Mouse (Mus musculus): ENCODE measurements at regions not wholly inside any gene's neighbourhood (a gene's known extent, or its start where the extent isn't known, plus 50 kb on each side); places are given as distances from the start of the nearest gene placed in this dataset.
"Not testable (repeated sequence)": the region's sequence is repeated elsewhere in the genome, so short reads cannot be mapped to it uniquely, and the experiment has no call there.

- Histone ChIP-seq H3K27ac (ENCODE audit: control insufficient read depth, low read depth, low read length) (peak overlapping the region; percentile 90), H3K27me3 (ENCODE audit: control insufficient read depth in 1 of 2, insufficient read depth in 2 of 2, low read length in 2 of 2) (no peaks in the 10 kb centered on the region), H3K4me3 (ENCODE audit: control insufficient read depth in 1 of 2, insufficient read depth in 1 of 2, low read depth in 2 of 2, low read length in 2 of 2) (peak overlapping the region in 1 of 2 experiments; percentile 6; a peak in 1 of 4 replicates), H3K4me1 (ENCODE audit: control insufficient read depth in 1 of 2, insufficient read depth in 2 of 2, low read length in 2 of 2) (peaks cover 8 to 15% of the 10 kb centered on the region in 2 experiments), H3K36me3 (ENCODE audit: control insufficient read depth in 1 of 2, insufficient read depth in 2 of 2, low read length in 2 of 2) (peaks cover 0 to 21% of the 10 kb centered on the region in 2 experiments; a peak in 2 of 4 replicates), H3K79me2 (ENCODE audit: control insufficient read depth, insufficient read depth, low read length, poor library complexity) (no peaks in the 10 kb centered on the region), H3K9me3 (replicated peaks; ENCODE audit: insufficient read depth, low read length) (no peaks in the 10 kb centered on the region), H3K9ac (ENCODE audit: control insufficient read depth, low read depth, low read length, poor library complexity, severe bottlenecking) (no peak overlapping the region; the same call in 1 of the 2 replicates)
- TF ChIP-seq TBP (IDR thresholded peaks at IDR 0.05; ENCODE audit: low read depth, low read length): no peak
- 0 out of 2 replicates have a peak, but pooled peaks have one; percentile 42 for TF ChIP-seq RCOR1 (IDR thresholded peaks at IDR 0.05; ENCODE audit: low read depth, low read length)
- no peak for TF ChIP-seq POLR2A (IDR thresholded peaks at IDR 0.05; ENCODE audit: control insufficient read depth in 1 of 2, insufficient read depth in 1 of 2, low read depth in 1 of 2, low read length in 2 of 2, poor library complexity in 1 of 2)
- TF ChIP-seq ZNF384 (IDR thresholded peaks at IDR 0.05; ENCODE audit: low read depth, low read length): no peak
- TF ChIP-seq EP300 (IDR thresholded peaks at IDR 0.05; ENCODE audit: low read depth in 1 of 2, low read length in 2 of 2): peak; percentile 78 to 85
- TF ChIP-seq SIN3A (IDR thresholded peaks at IDR 0.05; ENCODE audit: low read length): peak; percentile 33; the same call in 1 of the 2 replicates
- TF ChIP-seq POLR2AphosphoS2 (IDR thresholded peaks at IDR 0.05; ENCODE audit: low read length): no peak
- TF ChIP-seq MYB (IDR thresholded peaks at IDR 0.05; ENCODE audit: low read depth, low read length): 0 out of 2 replicates have a peak, but pooled peaks have one; percentile 47
- peak; percentile 82 for TF ChIP-seq ETS1 (IDR thresholded peaks at IDR 0.05; ENCODE audit: low read depth, low read length)
- TF ChIP-seq MAFK (IDR thresholded peaks at IDR 0.05; ENCODE audit: borderline replicate concordance, low read depth, low read length): no peak
- peak; percentile 71; the same call in 1 of the 2 replicates for TF ChIP-seq GATA1 (IDR thresholded peaks at IDR 0.05; ENCODE audit: low read depth, low read length)
- peak; percentile 73 for DNase-seq (ENCODE audit: low read depth, low spot score)
Measured at GRCm38 (mm10) chr2:149284199-149284598, 120.7 kb upstream of the Cst10 start.

- not testable (repeated sequence) for H3K9me3 ChIP-seq (replicated peaks; ENCODE audit: insufficient read depth, low read length); H3K4me3 ChIP-seq (ENCODE audit: control insufficient read depth in 1 of 2, insufficient read depth in 1 of 2, low read depth in 2 of 2, low read length in 2 of 2); H3K79me2 ChIP-seq (ENCODE audit: control insufficient read depth, insufficient read depth, low read length, poor library complexity); H3K27ac ChIP-seq (ENCODE audit: control insufficient read depth, low read depth, low read length); H3K36me3 ChIP-seq (ENCODE audit: control insufficient read depth in 1 of 2, insufficient read depth in 2 of 2, low read length in 2 of 2); DNase-seq (ENCODE audit: low read depth, low spot score); H3K9ac ChIP-seq (ENCODE audit: control insufficient read depth, low read depth, low read length, poor library complexity, severe bottlenecking); H3K4me1 ChIP-seq (ENCODE audit: control insufficient read depth in 1 of 2, insufficient read depth in 2 of 2, low read length in 2 of 2); H3K27me3 ChIP-seq (ENCODE audit: control insufficient read depth in 1 of 2, insufficient read depth in 2 of 2, low read length in 2 of 2)
Measured at GRCm38 (mm10) chr2:149296936-149297335, 107.9 kb upstream of the Cst10 start.

DNA sequence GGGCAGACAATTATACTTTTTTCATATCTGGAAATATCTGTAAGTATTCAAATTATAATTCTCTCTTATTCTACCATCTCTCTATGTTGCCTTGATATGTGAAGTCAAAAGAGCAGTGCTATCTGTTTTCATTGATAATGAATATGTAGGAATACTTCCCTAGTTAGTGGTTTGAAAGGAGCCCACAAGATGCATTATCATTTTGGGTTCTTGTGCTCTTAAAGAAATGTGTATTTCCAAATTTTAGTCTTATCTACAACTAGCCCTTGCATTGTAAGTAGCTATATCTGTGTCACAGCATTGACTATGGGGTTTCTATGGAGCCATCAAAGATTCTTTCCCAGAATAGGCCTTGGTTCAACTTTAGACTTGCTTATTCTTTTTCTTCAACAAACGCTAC, 99.3 kb upstream of the Cst10 start:
- Histone ChIP-seq H3K4me3 (ENCODE audit: control insufficient read depth in 1 of 2, insufficient read depth in 1 of 2, low read depth in 2 of 2, low read length in 2 of 2) (no peak overlapping the region), H3K27ac (ENCODE audit: control insufficient read depth, low read depth, low read length) (no peak overlapping the region), H3K9me3 (replicated peaks; ENCODE audit: insufficient read depth, low read length) (no peaks in the 10 kb centered on the region; the same call in 1 of the 2 replicates), H3K9ac (ENCODE audit: control insufficient read depth, low read depth, low read length, poor library complexity, severe bottlenecking) (no peak overlapping the region), H3K27me3 (ENCODE audit: control insufficient read depth in 1 of 2, insufficient read depth in 2 of 2, low read length in 2 of 2) (no peaks in the 10 kb centered on the region), H3K79me2 (ENCODE audit: control insufficient read depth, insufficient read depth, low read length, poor library complexity) (no peaks in the 10 kb centered on the region), H3K36me3 (ENCODE audit: control insufficient read depth in 1 of 2, insufficient read depth in 2 of 2, low read length in 2 of 2) (peaks cover 0 to 5% of the 10 kb centered on the region in 2 experiments; a peak in 1 of 4 replicates), H3K4me1 (ENCODE audit: control insufficient read depth in 1 of 2, insufficient read depth in 2 of 2, low read length in 2 of 2) (peaks cover 0 to 5% of the 10 kb centered on the region in 2 experiments; a peak in 3 of 4 replicates)
- DNase-seq (ENCODE audit: low read depth, low spot score): peak; percentile 23
- no peak for TF ChIP-seq GABPA (IDR thresholded peaks at IDR 0.05; ENCODE audit: low read depth, low read length)
- TF ChIP-seq BHLHE40 (IDR thresholded peaks at IDR 0.05; ENCODE audit: borderline replicate concordance, low read depth, low read length): no peak
- peak; percentile 67; the same call in 1 of the 2 replicates for TF ChIP-seq TCF12 (IDR thresholded peaks at IDR 0.05; ENCODE audit: low read depth, low read length)
- no peak for TF ChIP-seq NELFE (IDR thresholded peaks at IDR 0.05; ENCODE audit: low read depth, low read length)
- no peak for TF ChIP-seq RAD21 (IDR thresholded peaks at IDR 0.05; ENCODE audit: low read depth, low read length)
- 0 out of 2 replicates have a peak, but pooled peaks have one; percentile 24 for TF ChIP-seq ETS1 (IDR thresholded peaks at IDR 0.05; ENCODE audit: low read depth, low read length)
- peak; percentile 44 to 61 for TF ChIP-seq EP300 (IDR thresholded peaks at IDR 0.05; ENCODE audit: low read depth in 1 of 2, low read length in 2 of 2)
